Mouse (Mus musculus) lung, embryonic 16.5 days (tissue): ENCODE measurements at regions not wholly inside any gene's neighbourhood (a gene's known extent, or its start where the extent isn't known, plus 50 kb on each side); places are given as distances from the start of the nearest gene placed in this dataset. TPM values are rescaled to one million over a fixed set of nuclear protein-coding genes. Genes with fewer than 3 reads are reported as not detected.

Experiments used
- microRNA-seq: library from miRNA; unstranded; fragments of <30 nt; microRNA quantifications from one replicate; pipeline ENCODE4, GENCODE M21; 2016

Small RNAs in the stretch of these regions (microRNA-seq; reads per million reads assigned to microRNA genes)
- not detected for gene Gm22194
